Mouse (Mus musculus) small intestine, adult 2 months (tissue): ENCODE results near the gene 1110017D15Rik. TPM values are rescaled to one million over a fixed set of nuclear protein-coding genes. Genes with fewer than 3 reads are reported as not detected.
"Not testable (repeated sequence)": the region's sequence is repeated elsewhere in the genome, so short reads cannot be mapped to it uniquely, and the experiment has no call there.

Experiments used
- H3K27ac ChIP-seq: fragments of 200-500 bp; 2 replicates; pipeline ENCODE4 v1.5.1; 2012; ENCODE audit warnings: low read depth, low read length, control low read depth, inconsistent platforms; ENCODE audit not compliant: insufficient read depth
- H3K27me3 ChIP-seq: fragments of 200-500 bp; 2 replicates; pipeline ENCODE4 v1.6.1; 2012; ENCODE audit warnings: mild to moderate bottlenecking, moderate library complexity, low read length, inconsistent platforms; ENCODE audit not compliant: control insufficient read depth, insufficient read depth
- H3K36me3 ChIP-seq: fragments of 200-500 bp; 2 replicates; pipeline ENCODE4 v1.6.1; 2012; ENCODE audit warnings: mild to moderate bottlenecking, low read length, control low read depth, inconsistent platforms; ENCODE audit not compliant: control insufficient read depth, insufficient read depth
- H3K4me1 ChIP-seq: fragments of 200-500 bp; 2 replicates; pipeline ENCODE4 v1.6.1; 2012; ENCODE audit warnings: low read length, inconsistent platforms, mixed read lengths; ENCODE audit not compliant: control insufficient read depth, insufficient read depth, insufficient read length
- H3K4me3 ChIP-seq: fragments of 200-500 bp; 2 replicates; pipeline ENCODE4 v1.5.1; 2012; ENCODE audit warnings: low read depth, mild to moderate bottlenecking, control low read depth, inconsistent platforms, low read length, moderate library complexity
- CTCF ChIP-seq: fragments of 200-500 bp; IDR thresholded peaks from 2 replicates; pipeline ENCODE4 v1.5.1; 2012; ENCODE audit warnings: low read depth, mild to moderate bottlenecking, control low read depth, inconsistent platforms, low read length, moderate library complexity, mixed read lengths; ENCODE audit not compliant: insufficient replicate concordance, insufficient read length; ENCODE audit errors: extremely low read depth
- POLR2A ChIP-seq: fragments of 200-500 bp; IDR thresholded peaks from 2 replicates; pipeline ENCODE4 v1.6.1; 2012; ENCODE audit warnings: low read depth, mild to moderate bottlenecking, control low read depth, inconsistent platforms, low read length, moderate library complexity
- WGBS: fragments of 180-500 bp; shearing (Covaris S2); methylation state at CpG from one replicate; pipeline ENCODE4 v1.1.7; 2018; 5-methylcytosine and 5-hydroxymethylcytosine counted together
- polyA plus RNA-seq: library from polyadenylated mRNA; depleted of rRNA; stranded (reverse); fragments of >200 nt; gene quantifications from 2 replicates; pipeline ENCODE4 v1.2.3, GENCODE M21; 2012

The 1110017D15Rik gene
- polyA plus RNA-seq, 1 experiment, result 0.37 TPM

GRCm38 (mm10) chr4:41470051-41470683, 47.0 kb downstream of the 1110017D15Rik start:
- TF ChIP-seq POLR2A (no peak), CTCF (no peak)
- Histone ChIP-seq H3K27me3 (no peaks in the 10 kb centered on the region), H3K36me3 (no peaks in the 10 kb centered on the region), H3K27ac (no peak overlapping the region), H3K4me1 (no peaks in the 10 kb centered on the region; the same call in 1 of the 2 replicates), H3K4me3 (no peak overlapping the region)
- 81% methylated on average over 7 of the region's 7 CpGs for WGBS

- Histone ChIP-seq H3K27ac (no peak overlapping the region), H3K36me3 (no peaks in the 10 kb centered on the region), H3K4me3 (no peak overlapping the region), H3K4me1 (no peaks in the 10 kb centered on the region; the same call in 1 of the 2 replicates), H3K27me3 (no peaks in the 10 kb centered on the region)
- no peak for TF ChIP-seq POLR2A
- TF ChIP-seq CTCF, result no peak
- 78% methylated on average over 10 of the region's 10 CpGs for WGBS
Measured at GRCm38 (mm10) chr4:41469199-41469598, 47.9 kb downstream of the 1110017D15Rik start.

- H3K27ac ChIP-seq, result no peak overlapping the region
- no peaks in the 10 kb centered on the region for H3K27me3 ChIP-seq
- TF ChIP-seq POLR2A (no peak), CTCF (peak; percentile 38; the same call in 1 of the 2 replicates)
- no peaks in the 10 kb centered on the region for H3K36me3 ChIP-seq
- 52% methylated on average over 17 of the region's 17 CpGs for WGBS
- no peaks in the 10 kb centered on the region; the same call in 1 of the 2 replicates for H3K4me1 ChIP-seq
- no peak overlapping the region for H3K4me3 ChIP-seq
Measured at GRCm38 (mm10) chr4:41468396-41469080, 48.6 kb downstream of the 1110017D15Rik start.

- TF ChIP-seq POLR2A (no peak), CTCF (peak; percentile 33; the same call in 1 of the 2 replicates)
- Histone ChIP-seq H3K27ac (no peak overlapping the region; the same call in 1 of the 2 replicates), H3K27me3 (no peaks in the 10 kb centered on the region), H3K4me3 (peak overlapping the region; percentile 86), H3K4me1 (no peaks in the 10 kb centered on the region; the same call in 1 of the 2 replicates), H3K36me3 (no peaks in the 10 kb centered on the region)
- WGBS, result 5% methylated on average over 17 of the region's 17 CpGs
Measured at GRCm38 (mm10) chr4:41465287-41465665, 51.9 kb downstream of the 1110017D15Rik start.

- peak within 1 kb of the TSS; percentile 86 for H3K4me3 ChIP-seq
- no peaks in the 10 kb centered on the region for H3K27me3 ChIP-seq
- H3K36me3 ChIP-seq, result no peaks in the 10 kb centered on the region
- H3K27ac ChIP-seq, result peak within 1 kb of the TSS; percentile 15; the same call in 1 of the 2 replicates
- TF ChIP-seq CTCF (peak; percentile 18; the same call in 1 of the 2 replicates), POLR2A (peak; percentile 36; the same call in 1 of the 2 replicates)
- H3K4me1 ChIP-seq, result no peaks in the 10 kb centered on the region; the same call in 1 of the 2 replicates
- WGBS, result under 1% methylated on average over 70 of the region's 70 CpGs
Measured at GRCm38 (mm10) chr4:41464345-41465286, 52.5 kb downstream of the 1110017D15Rik start, which contains the start of the genes Kif24 and Nudt2. TSS of gene Kif24 (minus strand) at chr4:41464887. TSS of gene Nudt2 (plus strand) at chr4:41465151.

GRCm38 (mm10) chr4:41463051-41463738, 53.9 kb downstream of the 1110017D15Rik start:
- not testable (repeated sequence) for H3K4me1 ChIP-seq, H3K4me3 ChIP-seq, H3K36me3 ChIP-seq, H3K27ac ChIP-seq, H3K27me3 ChIP-seq
- WGBS, result 12% methylated on average over 3 of the region's 3 CpGs
